Mouse (Mus musculus): ENCODE results near the gene Hbb-bs. TPM values are rescaled to one million over a fixed set of nuclear protein-coding genes. Genes with fewer than 3 reads are reported as not detected.

Gene Hbb-bs
- total RNA-seq, 1 experiment: not detected

DNA sequence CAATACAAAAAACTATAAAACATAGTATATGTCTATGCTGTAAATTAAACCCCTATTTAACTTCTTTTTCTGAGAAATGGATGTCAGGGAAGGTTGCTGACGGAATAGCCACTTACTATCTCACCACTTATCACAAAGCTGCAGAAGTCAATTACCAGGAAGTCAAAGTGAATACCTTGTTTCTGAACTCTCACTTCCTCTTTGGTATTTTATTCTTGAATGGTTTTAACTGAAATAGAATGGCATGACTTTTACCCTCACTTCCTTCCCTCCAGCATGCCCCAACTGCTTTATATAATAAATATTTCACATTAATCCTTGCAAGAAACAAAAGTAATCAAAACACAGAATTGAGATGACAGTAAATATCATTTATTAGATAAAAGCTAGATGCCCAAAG is 15.7 kb downstream of the Hbb-bs start:
- Histone ChIP-seq H3K4me1 (ENCODE audit: control insufficient read depth in 2 of 2, insufficient read depth in 2 of 2, low read length in 2 of 2, poor library complexity in 1 of 2) (no peaks in the 10 kb centered on the region), H3K9me3 (ENCODE audit: control insufficient read depth, insufficient read depth, low read depth, low read length) (no peaks in the 10 kb centered on the region), H3K36me3 (ENCODE audit: control insufficient read depth, insufficient read depth, low read length, poor library complexity, severe bottlenecking) (no peaks in the 10 kb centered on the region), H3K9ac (ENCODE audit: insufficient read depth, low read depth, low read length, poor library complexity, severe bottlenecking) (no peak overlapping the region), H3K4me3 (ENCODE audit: insufficient read depth in 1 of 2, low read depth in 1 of 2, low read length in 2 of 2, poor library complexity in 1 of 2, severe bottlenecking in 1 of 2) (no peak overlapping the region), H3K27ac (ENCODE audit: insufficient read depth, low read depth, low read length, poor library complexity, severe bottlenecking) (no peak overlapping the region)
- in situ Hi-C loops (cut with MboI; ENCODE audit: low sequenced_read_pairs in 2 of 2, unreplicated experiment in 2 of 2): no loop called here
- no peak for TF ChIP-seq ZC3H11A (IDR thresholded peaks at IDR 0.05; ENCODE audit: borderline replicate concordance, low read depth, low read length)
- TF ChIP-seq MAFK (IDR thresholded peaks at IDR 0.05; ENCODE audit: insufficient read depth, low read depth, low read length): no peak
- no peak for TF ChIP-seq CHD2 (IDR thresholded peaks at IDR 0.05; ENCODE audit: low read depth, low read length)
- TF ChIP-seq HCFC1 (IDR thresholded peaks at IDR 0.05; ENCODE audit: borderline replicate concordance, insufficient read depth, low read length): no peak
- TF ChIP-seq ZNF384 (IDR thresholded peaks at IDR 0.05; ENCODE audit: low read depth, low read length): no peak
- no peak for DNase-seq (ENCODE audit: low read depth, low spot score)

DNA sequence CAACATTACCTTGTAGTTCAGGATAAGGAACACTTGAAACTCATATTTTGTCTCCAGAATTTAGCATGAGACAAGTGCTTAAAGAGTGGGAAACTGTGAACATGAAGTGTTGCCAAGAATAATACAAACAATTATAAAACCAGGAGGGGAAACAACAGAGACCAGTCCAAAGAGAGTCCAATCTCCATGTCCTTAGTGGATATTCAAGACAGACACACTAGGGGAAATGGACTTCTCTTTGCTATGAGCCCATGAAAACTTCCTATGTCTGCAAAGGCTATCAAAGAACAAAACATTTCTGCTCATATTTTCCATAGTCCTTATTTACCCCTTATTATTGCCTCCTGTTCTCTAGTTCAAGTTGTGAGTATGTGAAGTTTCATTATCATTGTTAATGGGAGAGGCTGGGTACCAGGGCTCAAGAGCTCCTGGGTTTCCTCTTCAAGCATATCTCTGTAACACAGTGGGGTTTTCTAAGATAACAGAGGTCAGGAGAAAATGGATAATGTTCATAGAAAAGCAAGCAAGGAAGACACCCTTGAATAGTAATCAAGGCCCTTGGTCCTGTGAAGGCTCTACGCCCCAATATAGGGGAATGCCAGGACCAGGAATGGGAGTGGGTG is 16.6 kb downstream of the Hbb-bs start:
- Histone ChIP-seq H3K9me3 (ENCODE audit: control insufficient read depth, insufficient read depth, low read depth, low read length) (no peaks in the 10 kb centered on the region), H3K27ac (ENCODE audit: insufficient read depth, low read depth, low read length, poor library complexity, severe bottlenecking) (no peak overlapping the region), H3K4me1 (ENCODE audit: control insufficient read depth in 2 of 2, insufficient read depth in 2 of 2, low read length in 2 of 2, poor library complexity in 1 of 2) (no peaks in the 10 kb centered on the region), H3K4me3 (ENCODE audit: insufficient read depth in 1 of 2, low read depth in 1 of 2, low read length in 2 of 2, poor library complexity in 1 of 2, severe bottlenecking in 1 of 2) (no peak overlapping the region), H3K9ac (ENCODE audit: insufficient read depth, low read depth, low read length, poor library complexity, severe bottlenecking) (no peak overlapping the region), H3K36me3 (ENCODE audit: control insufficient read depth, insufficient read depth, low read length, poor library complexity, severe bottlenecking) (no peaks in the 10 kb centered on the region)
- no peak for TF ChIP-seq ZC3H11A (IDR thresholded peaks at IDR 0.05; ENCODE audit: borderline replicate concordance, low read depth, low read length)
- no peak for TF ChIP-seq CHD2 (IDR thresholded peaks at IDR 0.05; ENCODE audit: low read depth, low read length)
- TF ChIP-seq HCFC1 (IDR thresholded peaks at IDR 0.05; ENCODE audit: borderline replicate concordance, insufficient read depth, low read length): no peak
- no peak for TF ChIP-seq MAFK (IDR thresholded peaks at IDR 0.05; ENCODE audit: insufficient read depth, low read depth, low read length)
- TF ChIP-seq ZNF384 (IDR thresholded peaks at IDR 0.05; ENCODE audit: low read depth, low read length): no peak
- in situ Hi-C loops (cut with MboI; ENCODE audit: low sequenced_read_pairs in 2 of 2, unreplicated experiment in 2 of 2): no loop called here
- DNase-seq (ENCODE audit: low read depth, low spot score): no peak

DNA sequence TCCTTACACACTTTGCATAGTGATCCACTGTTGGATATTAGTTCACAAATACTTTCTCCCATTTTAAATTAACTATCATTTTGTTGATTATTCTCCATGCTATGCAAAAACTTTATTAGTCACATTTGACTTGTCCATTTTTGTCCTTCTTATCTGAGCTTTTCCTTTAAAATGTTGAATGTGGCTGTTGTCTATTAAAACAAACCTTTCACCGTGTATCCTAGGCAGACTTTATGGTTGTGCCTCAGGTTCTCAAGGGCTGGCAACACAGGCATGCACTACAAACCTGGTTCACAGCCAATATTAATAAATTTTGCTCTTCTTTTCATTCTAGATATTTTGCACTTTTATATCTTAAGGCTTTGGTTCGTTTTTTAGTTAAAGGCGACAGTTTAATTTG is 17.1 kb downstream of the Hbb-bs start:
- TF ChIP-seq MAFK (IDR thresholded peaks at IDR 0.05; ENCODE audit: insufficient read depth, low read depth, low read length): no peak
- TF ChIP-seq HCFC1 (IDR thresholded peaks at IDR 0.05; ENCODE audit: borderline replicate concordance, insufficient read depth, low read length): no peak
- no peak for TF ChIP-seq ZC3H11A (IDR thresholded peaks at IDR 0.05; ENCODE audit: borderline replicate concordance, low read depth, low read length)
- TF ChIP-seq ZNF384 (IDR thresholded peaks at IDR 0.05; ENCODE audit: low read depth, low read length): no peak
- TF ChIP-seq CHD2 (IDR thresholded peaks at IDR 0.05; ENCODE audit: low read depth, low read length): no peak
- Histone ChIP-seq H3K9ac (ENCODE audit: insufficient read depth, low read depth, low read length, poor library complexity, severe bottlenecking) (no peak overlapping the region), H3K4me3 (ENCODE audit: insufficient read depth in 1 of 2, low read depth in 1 of 2, low read length in 2 of 2, poor library complexity in 1 of 2, severe bottlenecking in 1 of 2) (no peak overlapping the region), H3K9me3 (ENCODE audit: control insufficient read depth, insufficient read depth, low read depth, low read length) (no peaks in the 10 kb centered on the region), H3K36me3 (ENCODE audit: control insufficient read depth, insufficient read depth, low read length, poor library complexity, severe bottlenecking) (no peaks in the 10 kb centered on the region), H3K4me1 (ENCODE audit: control insufficient read depth in 2 of 2, insufficient read depth in 2 of 2, low read length in 2 of 2, poor library complexity in 1 of 2) (no peaks in the 10 kb centered on the region), H3K27ac (ENCODE audit: insufficient read depth, low read depth, low read length, poor library complexity, severe bottlenecking) (no peak overlapping the region)
- no peak for DNase-seq (ENCODE audit: low read depth, low spot score)
- in situ Hi-C loops (cut with MboI; ENCODE audit: low sequenced_read_pairs in 2 of 2, unreplicated experiment in 2 of 2): no loop called here

DNA sequence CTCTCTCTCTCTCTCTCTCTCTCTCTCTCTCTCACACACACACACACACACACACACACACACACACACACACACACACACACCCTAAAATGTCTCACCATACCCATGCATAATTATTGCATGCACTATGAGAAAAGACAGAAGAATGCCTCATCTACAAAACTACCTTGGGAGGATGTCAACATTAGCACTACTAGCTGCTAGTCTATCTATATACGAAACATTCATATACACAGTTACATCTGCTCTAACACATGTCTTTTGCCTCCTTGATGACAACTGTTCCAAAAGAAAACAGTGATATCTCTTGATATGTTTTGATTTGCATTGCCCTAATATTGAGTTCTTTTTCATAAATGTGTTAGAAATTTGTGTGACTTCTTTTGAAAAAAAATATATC is 17.6 kb downstream of the Hbb-bs start:
- Histone ChIP-seq H3K9ac (ENCODE audit: insufficient read depth, low read depth, low read length, poor library complexity, severe bottlenecking) (no peak overlapping the region), H3K4me3 (ENCODE audit: insufficient read depth in 1 of 2, low read depth in 1 of 2, low read length in 2 of 2, poor library complexity in 1 of 2, severe bottlenecking in 1 of 2) (no peak overlapping the region), H3K36me3 (ENCODE audit: control insufficient read depth, insufficient read depth, low read length, poor library complexity, severe bottlenecking) (no peaks in the 10 kb centered on the region), H3K9me3 (ENCODE audit: control insufficient read depth, insufficient read depth, low read depth, low read length) (no peaks in the 10 kb centered on the region), H3K27ac (ENCODE audit: insufficient read depth, low read depth, low read length, poor library complexity, severe bottlenecking) (no peak overlapping the region), H3K4me1 (ENCODE audit: control insufficient read depth in 2 of 2, insufficient read depth in 2 of 2, low read length in 2 of 2, poor library complexity in 1 of 2) (no peaks in the 10 kb centered on the region)
- DNase-seq (ENCODE audit: low read depth, low spot score): no peak
- TF ChIP-seq MAFK (IDR thresholded peaks at IDR 0.05; ENCODE audit: insufficient read depth, low read depth, low read length) (no peak), HCFC1 (IDR thresholded peaks at IDR 0.05; ENCODE audit: borderline replicate concordance, insufficient read depth, low read length) (no peak), ZNF384 (IDR thresholded peaks at IDR 0.05; ENCODE audit: low read depth, low read length) (no peak), CHD2 (IDR thresholded peaks at IDR 0.05; ENCODE audit: low read depth, low read length) (no peak), ZC3H11A (IDR thresholded peaks at IDR 0.05; ENCODE audit: borderline replicate concordance, low read depth, low read length) (no peak)
- in situ Hi-C loops (cut with MboI; ENCODE audit: low sequenced_read_pairs in 2 of 2, unreplicated experiment in 2 of 2): no loop called here

DNA sequence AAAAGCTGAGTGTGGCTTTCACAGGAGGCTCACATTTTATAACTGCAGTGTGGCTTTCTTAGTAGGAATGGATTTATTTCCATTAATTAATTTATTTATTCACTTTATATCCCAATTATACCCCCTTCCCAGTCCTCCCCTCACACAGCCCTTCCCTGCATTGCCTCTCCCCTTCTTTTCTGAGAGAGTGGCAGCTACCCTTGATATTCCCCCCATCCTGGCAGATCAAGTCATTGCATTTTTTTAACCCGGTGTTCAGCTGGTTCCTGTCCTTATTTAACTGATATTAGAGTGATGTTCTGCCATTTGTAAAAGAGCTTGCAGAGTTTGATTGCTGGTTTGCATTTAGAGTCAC is 18.1 kb downstream of the Hbb-bs start:
- in situ Hi-C loops (cut with MboI; ENCODE audit: low sequenced_read_pairs in 2 of 2, unreplicated experiment in 2 of 2): no loop called here
- DNase-seq (ENCODE audit: low read depth, low spot score): no peak
- no peaks in the 10 kb centered on the region for H3K36me3 ChIP-seq (ENCODE audit: control insufficient read depth, insufficient read depth, low read length, poor library complexity, severe bottlenecking)
- TF ChIP-seq HCFC1 (IDR thresholded peaks at IDR 0.05; ENCODE audit: borderline replicate concordance, insufficient read depth, low read length): no peak
- no peak for TF ChIP-seq ZC3H11A (IDR thresholded peaks at IDR 0.05; ENCODE audit: borderline replicate concordance, low read depth, low read length)
- no peak for TF ChIP-seq MAFK (IDR thresholded peaks at IDR 0.05; ENCODE audit: insufficient read depth, low read depth, low read length)
- TF ChIP-seq CHD2 (IDR thresholded peaks at IDR 0.05; ENCODE audit: low read depth, low read length): no peak
- no peak for TF ChIP-seq ZNF384 (IDR thresholded peaks at IDR 0.05; ENCODE audit: low read depth, low read length)
- H3K27ac ChIP-seq (ENCODE audit: insufficient read depth, low read depth, low read length, poor library complexity, severe bottlenecking): no peak overlapping the region
- H3K4me1 ChIP-seq (ENCODE audit: control insufficient read depth in 2 of 2, insufficient read depth in 2 of 2, low read length in 2 of 2, poor library complexity in 1 of 2): no peaks in the 10 kb centered on the region
- no peak overlapping the region for H3K4me3 ChIP-seq (ENCODE audit: insufficient read depth in 1 of 2, low read depth in 1 of 2, low read length in 2 of 2, poor library complexity in 1 of 2, severe bottlenecking in 1 of 2)
- no peak overlapping the region for H3K9ac ChIP-seq (ENCODE audit: insufficient read depth, low read depth, low read length, poor library complexity, severe bottlenecking)
- no peaks in the 10 kb centered on the region for H3K9me3 ChIP-seq (ENCODE audit: control insufficient read depth, insufficient read depth, low read depth, low read length)
